Mouse (Mus musculus): ENCODE results near the gene Ahcyl2. TPM values are rescaled to one million over a fixed set of nuclear protein-coding genes. Genes with fewer than 3 reads are reported as not detected.

The Ahcyl2 gene
- polyA plus RNA-seq, 2 experiments, result 20.8 to 23.3 TPM

DNA sequence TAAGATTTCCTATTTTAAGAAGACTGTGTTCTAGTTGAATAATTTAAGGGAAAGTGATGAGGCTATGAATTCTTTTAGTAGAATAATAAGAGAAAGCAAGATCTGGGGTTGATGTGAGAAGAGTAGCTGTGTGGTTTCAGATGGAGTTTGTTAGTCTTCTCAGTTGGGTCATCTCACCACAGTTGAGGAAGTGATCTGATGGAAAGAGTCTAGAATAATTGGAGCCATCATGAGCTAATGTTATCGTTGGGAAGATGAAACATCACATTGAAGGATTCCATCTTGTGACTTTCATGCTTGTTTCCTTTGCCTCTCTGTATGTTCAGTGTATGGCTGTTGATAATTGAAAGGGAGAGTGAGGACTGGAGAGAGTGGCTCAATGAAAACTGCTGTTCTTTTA lies 35.2 kb downstream of the Ahcyl2 start:
- H3K9me3 ChIP-seq (ENCODE audit: control insufficient read depth, low read length), result no peaks in the 10 kb centered on the region
- DNase-seq (ENCODE audit: low spot score) (no peak), ATAC-seq (ENCODE audit: low FRiP score, low read depth) (no peak)
- H3K4me2 ChIP-seq (replicated peaks; ENCODE audit: low read depth, low read length, severe bottlenecking), result no peak overlapping the region
- H3K4me1 ChIP-seq (ENCODE audit: control insufficient read depth, insufficient read depth, low read length), result no peaks in the 10 kb centered on the region
- 86% methylated on average over 1 of the region's 1 CpGs for WGBS
- no peak overlapping the region for H3K9ac ChIP-seq (ENCODE audit: low read depth, low read length, severe bottlenecking)
- no peak overlapping the region for H3K4me3 ChIP-seq (replicated peaks; ENCODE audit: low read length)
- no peaks in the 10 kb centered on the region for H3K36me3 ChIP-seq (ENCODE audit: control insufficient read depth, insufficient read depth, low read length)
- no peak for TF ChIP-seq POLR2A (IDR thresholded peaks at IDR 0.05; ENCODE audit: borderline replicate concordance, extremely low read depth, insufficient read depth, insufficient read length)
- H3K27me3 ChIP-seq (ENCODE audit: control insufficient read depth, insufficient read depth, low read length), result no peaks in the 10 kb centered on the region
- no peak overlapping the region for H3K27ac ChIP-seq (replicated peaks; ENCODE audit: low read depth, low read length)

DNA sequence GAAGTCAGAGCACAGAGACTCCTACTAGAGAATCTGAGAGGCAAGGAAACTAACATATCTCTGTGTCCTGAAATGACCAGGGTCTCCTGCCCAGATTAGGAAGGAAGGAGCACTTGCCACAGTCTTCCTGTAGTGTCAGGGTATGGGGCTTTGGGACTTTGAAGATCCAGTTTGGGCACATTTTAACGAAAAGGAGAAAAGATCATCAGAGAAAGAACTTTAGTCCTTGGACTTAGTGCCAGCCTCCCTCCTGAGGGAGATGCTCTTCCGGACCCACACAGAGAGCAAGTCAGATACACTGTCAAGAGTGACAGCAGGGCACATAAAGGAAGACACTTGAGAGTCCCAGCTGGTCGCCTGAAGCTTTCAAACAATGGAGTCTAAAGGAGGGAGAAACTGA lies 36.2 kb downstream of the Ahcyl2 start:
- no peaks in the 10 kb centered on the region for H3K4me1 ChIP-seq (ENCODE audit: control insufficient read depth, insufficient read depth, low read length)
- H3K36me3 ChIP-seq (ENCODE audit: control insufficient read depth, insufficient read depth, low read length), result no peaks in the 10 kb centered on the region
- no peak overlapping the region for H3K9ac ChIP-seq (ENCODE audit: low read depth, low read length, severe bottlenecking)
- no peak for ATAC-seq (ENCODE audit: low FRiP score, low read depth)
- no peaks in the 10 kb centered on the region for H3K27me3 ChIP-seq (ENCODE audit: control insufficient read depth, insufficient read depth, low read length)
- WGBS, result 86% methylated on average over 3 of the region's 3 CpGs
- no peak for TF ChIP-seq POLR2A (IDR thresholded peaks at IDR 0.05; ENCODE audit: borderline replicate concordance, extremely low read depth, insufficient read depth, insufficient read length)
- no peak for DNase-seq (ENCODE audit: low spot score)
- no peak overlapping the region for H3K27ac ChIP-seq (replicated peaks; ENCODE audit: low read depth, low read length)
- H3K4me3 ChIP-seq (replicated peaks; ENCODE audit: low read length), result no peak overlapping the region
- no peak overlapping the region for H3K4me2 ChIP-seq (replicated peaks; ENCODE audit: low read depth, low read length, severe bottlenecking)
- H3K9me3 ChIP-seq (ENCODE audit: control insufficient read depth, low read length), result no peaks in the 10 kb centered on the region

DNA sequence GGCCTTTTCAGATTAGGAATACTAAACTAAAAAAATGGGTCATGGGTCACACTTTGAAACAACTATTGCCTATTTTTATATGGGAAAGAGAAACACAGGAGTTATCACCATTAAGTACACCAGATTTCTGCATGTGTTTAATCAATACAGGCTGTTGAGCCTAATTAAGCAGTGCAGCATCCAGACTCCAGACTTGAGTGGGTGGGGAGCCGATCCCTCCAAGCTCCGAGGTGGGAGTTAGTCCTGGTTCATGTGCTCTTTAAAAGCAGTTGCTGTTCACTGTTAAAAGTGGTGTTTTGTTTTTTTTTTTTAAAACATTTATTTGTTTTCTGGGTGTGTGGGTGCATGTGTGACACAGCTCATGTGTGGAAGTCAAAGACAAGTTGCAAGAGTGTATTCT lies 37.6 kb downstream of the Ahcyl2 start:
- no peaks in the 10 kb centered on the region for H3K36me3 ChIP-seq (ENCODE audit: control insufficient read depth, insufficient read depth, low read length)
- DNase-seq (ENCODE audit: low spot score), result no peak
- no peaks in the 10 kb centered on the region for H3K4me1 ChIP-seq (ENCODE audit: control insufficient read depth, insufficient read depth, low read length)
- no peak overlapping the region for H3K27ac ChIP-seq (replicated peaks; ENCODE audit: low read depth, low read length)
- H3K9me3 ChIP-seq (ENCODE audit: control insufficient read depth, low read length), result no peaks in the 10 kb centered on the region
- TF ChIP-seq POLR2A (IDR thresholded peaks at IDR 0.05; ENCODE audit: borderline replicate concordance, extremely low read depth, insufficient read depth, insufficient read length), result no peak
- no peak for ATAC-seq (ENCODE audit: low FRiP score, low read depth)
- H3K9ac ChIP-seq (ENCODE audit: low read depth, low read length, severe bottlenecking), result no peak overlapping the region
- no peaks in the 10 kb centered on the region for H3K27me3 ChIP-seq (ENCODE audit: control insufficient read depth, insufficient read depth, low read length)
- 26% methylated on average over 2 of the region's 2 CpGs for WGBS
- no peak overlapping the region for H3K4me2 ChIP-seq (replicated peaks; ENCODE audit: low read depth, low read length, severe bottlenecking)
- H3K4me3 ChIP-seq (replicated peaks; ENCODE audit: low read length), result no peak overlapping the region

DNA sequence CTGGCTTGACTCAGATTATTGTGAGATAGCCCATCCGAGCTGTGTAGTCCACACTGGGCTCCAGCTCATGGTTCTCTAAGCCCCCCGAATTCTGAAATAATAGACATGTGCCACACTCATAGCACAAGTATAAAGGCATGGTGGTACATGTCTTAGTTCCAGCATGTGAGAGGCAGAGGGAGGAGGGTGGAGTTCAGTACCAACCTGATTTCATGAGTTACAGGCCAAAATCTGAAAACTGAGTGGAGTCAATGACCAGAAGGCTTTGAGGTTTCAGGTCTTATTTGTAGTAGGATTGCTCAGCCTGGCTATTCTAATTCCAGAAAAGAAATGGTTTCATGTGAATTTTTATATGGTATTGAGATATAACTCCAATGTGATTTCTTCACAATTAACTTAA lies 44.3 kb downstream of the Ahcyl2 start:
- Histone ChIP-seq H3K27me3 (ENCODE audit: control insufficient read depth, insufficient read depth, low read length) (no peaks in the 10 kb centered on the region), H3K4me3 (replicated peaks; ENCODE audit: low read length) (no peak overlapping the region), H3K4me1 (ENCODE audit: control insufficient read depth, insufficient read depth, low read length) (peaks cover 7% of the 10 kb centered on the region; the same call in 1 of the 2 replicates), H3K9ac (ENCODE audit: low read depth, low read length, severe bottlenecking) (no peak overlapping the region), H3K36me3 (ENCODE audit: control insufficient read depth, insufficient read depth, low read length) (no peaks in the 10 kb centered on the region), H3K27ac (replicated peaks; ENCODE audit: low read depth, low read length) (no peak overlapping the region), H3K9me3 (ENCODE audit: control insufficient read depth, low read length) (no peaks in the 10 kb centered on the region), H3K4me2 (replicated peaks; ENCODE audit: low read depth, low read length, severe bottlenecking) (no peak overlapping the region)
- no peak for ATAC-seq (ENCODE audit: low FRiP score, low read depth)
- no peak for DNase-seq (ENCODE audit: low spot score)
- 89% methylated on average over 2 of the region's 2 CpGs for WGBS
- no peak for TF ChIP-seq POLR2A (IDR thresholded peaks at IDR 0.05; ENCODE audit: borderline replicate concordance, extremely low read depth, insufficient read depth, insufficient read length)

DNA sequence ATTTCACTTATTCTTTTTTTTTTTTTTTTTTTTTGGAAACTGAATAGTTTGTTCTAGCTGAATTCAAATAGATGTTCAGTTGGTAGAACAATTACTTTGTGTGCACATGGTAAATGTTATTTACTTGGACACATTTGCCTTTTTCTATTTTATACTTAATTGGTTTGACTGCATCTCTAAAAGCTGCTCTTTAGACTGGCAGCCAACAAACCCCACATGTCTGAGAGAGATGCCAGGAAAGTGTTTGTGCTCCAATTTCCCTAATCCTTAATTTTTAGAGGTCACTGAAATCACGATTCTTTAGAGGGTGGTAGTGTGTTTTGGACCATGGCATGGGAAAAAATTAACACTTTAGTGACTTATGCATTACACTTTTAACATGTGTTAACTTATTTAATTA lies 44.8 kb downstream of the Ahcyl2 start:
- no peak for DNase-seq (ENCODE audit: low spot score)
- no peaks in the 10 kb centered on the region for H3K36me3 ChIP-seq (ENCODE audit: control insufficient read depth, insufficient read depth, low read length)
- H3K27me3 ChIP-seq (ENCODE audit: control insufficient read depth, insufficient read depth, low read length), result no peaks in the 10 kb centered on the region
- H3K27ac ChIP-seq (replicated peaks; ENCODE audit: low read depth, low read length), result no peak overlapping the region
- no peak overlapping the region for H3K4me3 ChIP-seq (replicated peaks; ENCODE audit: low read length)
- peaks cover 7% of the 10 kb centered on the region; the same call in 1 of the 2 replicates for H3K4me1 ChIP-seq (ENCODE audit: control insufficient read depth, insufficient read depth, low read length)
- no peak overlapping the region for H3K9ac ChIP-seq (ENCODE audit: low read depth, low read length, severe bottlenecking)
- ATAC-seq (ENCODE audit: low FRiP score, low read depth), result no peak
- H3K9me3 ChIP-seq (ENCODE audit: control insufficient read depth, low read length), result no peaks in the 10 kb centered on the region
- TF ChIP-seq POLR2A (IDR thresholded peaks at IDR 0.05; ENCODE audit: borderline replicate concordance, extremely low read depth, insufficient read depth, insufficient read length), result no peak
- no peak overlapping the region for H3K4me2 ChIP-seq (replicated peaks; ENCODE audit: low read depth, low read length, severe bottlenecking)
- 40% methylated on average over 1 of the region's 1 CpGs for WGBS

DNA sequence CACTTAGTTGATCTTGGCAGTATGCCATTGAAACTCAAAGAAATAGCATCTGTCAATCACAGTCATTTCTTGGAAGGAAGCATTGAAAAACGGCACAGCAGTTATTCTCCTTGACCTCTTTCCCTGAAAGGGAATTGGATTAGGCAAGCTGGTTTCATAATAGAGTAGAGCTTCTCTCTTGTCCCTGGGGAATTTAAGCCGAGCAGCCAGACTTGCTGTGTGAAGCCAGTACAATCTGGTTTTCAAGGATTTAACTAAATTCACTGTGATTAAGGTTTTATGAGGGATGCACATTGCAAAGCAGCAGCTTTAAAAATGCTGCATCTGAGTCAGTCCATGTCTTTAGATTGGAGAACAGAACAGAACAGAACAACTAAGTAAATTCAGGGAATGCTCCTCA lies 46.8 kb downstream of the Ahcyl2 start:
- 18% methylated on average over 2 of the region's 2 CpGs for WGBS
- Histone ChIP-seq H3K36me3 (ENCODE audit: control insufficient read depth, insufficient read depth, low read length) (no peaks in the 10 kb centered on the region), H3K9ac (ENCODE audit: low read depth, low read length, severe bottlenecking) (no peak overlapping the region), H3K27ac (replicated peaks; ENCODE audit: low read depth, low read length) (no peak overlapping the region), H3K9me3 (ENCODE audit: control insufficient read depth, low read length) (no peaks in the 10 kb centered on the region), H3K4me3 (replicated peaks; ENCODE audit: low read length) (no peak overlapping the region), H3K4me2 (replicated peaks; ENCODE audit: low read depth, low read length, severe bottlenecking) (no peak overlapping the region), H3K4me1 (ENCODE audit: control insufficient read depth, insufficient read depth, low read length) (peaks cover 7% of the 10 kb centered on the region; the same call in 1 of the 2 replicates), H3K27me3 (ENCODE audit: control insufficient read depth, insufficient read depth, low read length) (no peaks in the 10 kb centered on the region)
- ATAC-seq (ENCODE audit: low FRiP score, low read depth) (no peak), DNase-seq (ENCODE audit: low spot score) (peak; percentile 4)
- no peak for TF ChIP-seq POLR2A (IDR thresholded peaks at IDR 0.05; ENCODE audit: borderline replicate concordance, extremely low read depth, insufficient read depth, insufficient read length)
